ENCODE assay signal across 8 mouse cellular contexts in genomic region chr8:45381963-45382347, GRCm38 (mm10). TPM values are rescaled to one million over a fixed set of nuclear protein-coding genes. Genes with fewer than 3 reads are reported as not detected.
DNase-seq lines count a peak whose midpoint lies in the region; ATAC-seq and TF ChIP-seq lines count a peak whose summit lies in the region.

Gene Fam149a (minus strand): TSS chr8:45382291.

- WGBS in heart, embryonic 10.5 days: 5% methylated on average over 6 of the region's 6 CpGs
- 1% methylated on average over 6 of the region's 6 CpGs for WGBS in neural tube, embryonic 15.5 days

- no peak for TF ChIP-seq POLR2A in embryonic fibroblast, embryonic 13.5 days (IDR thresholded peaks at IDR 0.05; ENCODE audit: low read depth, low read length)

- H3K4me3 ChIP-seq in heart, embryonic 10.5 days: peak within 1 kb of the TSS; percentile 62
- peak within 1 kb of the TSS; percentile 74 for H3K4me3 ChIP-seq in E14TG2a.4 (replicated peaks; ENCODE audit: low read length)
- no peak within 1 kb of the TSS for H3K4me3 ChIP-seq in embryonic fibroblast, embryonic 13.5 days (ENCODE audit: insufficient read depth, low read length)
- H3K4me3 ChIP-seq in neural tube, embryonic 15.5 days (replicated peaks): peak within 1 kb of the TSS; percentile 36

- H3K9ac ChIP-seq in neural tube, embryonic 15.5 days (replicated peaks): peak within 1 kb of the TSS; percentile 14

- no peaks in the 10 kb centered on the region for H3K36me3 ChIP-seq in heart, embryonic 10.5 days
- H3K36me3 ChIP-seq in E14TG2a.4 (ENCODE audit: insufficient read depth, low read length): no peaks in the 10 kb centered on the region
- H3K36me3 ChIP-seq in neural tube, embryonic 15.5 days: no peaks in the 10 kb centered on the region

- ATAC-seq in neural tube, embryonic 15.5 days (ENCODE audit: low FRiP score): peak; percentile 78
- no peak for ATAC-seq in inflammation-experienced regulatory T-cells, adult 6 months

- no peaks in the 10 kb centered on the region for H3K9me3 ChIP-seq in heart, embryonic 10.5 days
- no peaks in the 10 kb centered on the region for H3K9me3 ChIP-seq in E14TG2a.4 (ENCODE audit: low read length)
- no peaks in the 10 kb centered on the region for H3K9me3 ChIP-seq in neural tube, embryonic 15.5 days (replicated peaks)

- DNase-seq in heart, embryonic 10.5 days (ENCODE audit: low spot score): peak; percentile 78
- DNase-seq in heart, postnatal 25 days (ENCODE audit: low spot score): no peak
- peak; percentile 4 to 9 for DNase-seq in left cerebral cortex, postnatal 25 days (ENCODE audit: low spot score in 2 of 2)
- no peak for DNase-seq in right cerebral cortex, postnatal 14 days

- no peak for TF ChIP-seq CTCF in E14TG2a.4 (conservative IDR thresholded peaks at IDR 0.05; ENCODE audit: low read length)
- TF ChIP-seq CTCF in embryonic fibroblast, embryonic 13.5 days (IDR thresholded peaks at IDR 0.05; ENCODE audit: borderline replicate concordance, insufficient read depth, low read length): no peak

- H3K4me2 ChIP-seq in neural tube, embryonic 15.5 days: peak within 1 kb of the TSS; percentile 88

- H3K4me1 ChIP-seq in heart, embryonic 10.5 days: peaks cover 15% of the 10 kb centered on the region
- peaks cover 25% of the 10 kb centered on the region for H3K4me1 ChIP-seq in E14TG2a.4 (replicated peaks; ENCODE audit: low read depth, low read length)
- H3K4me1 ChIP-seq in embryonic fibroblast, embryonic 13.5 days (ENCODE audit: control insufficient read depth, insufficient read depth, low read length): 0 out of 2 replicates have a peak, but pooled peaks cover 2% of the 10 kb centered on the region
- peaks cover 17% of the 10 kb centered on the region for H3K4me1 ChIP-seq in neural tube, embryonic 15.5 days

- H3K27ac ChIP-seq in heart, embryonic 10.5 days: peak within 1 kb of the TSS; percentile 29
- no peak within 1 kb of the TSS for H3K27ac ChIP-seq in embryonic fibroblast, embryonic 13.5 days (ENCODE audit: insufficient read depth, low read length)
- H3K27ac ChIP-seq in neural tube, embryonic 15.5 days (replicated peaks): no peak within 1 kb of the TSS

- H3K27me3 ChIP-seq in heart, embryonic 10.5 days (ENCODE audit: insufficient read depth, poor library complexity, severe bottlenecking): peaks cover 12% of the 10 kb centered on the region
- H3K27me3 ChIP-seq in E14TG2a.4 (ENCODE audit: insufficient read depth, low read length): peaks cover 24% of the 10 kb centered on the region
- H3K27me3 ChIP-seq in neural tube, embryonic 15.5 days (replicated peaks): no peaks in the 10 kb centered on the region

- intact Hi-C loops in heart, postnatal 25 days (cut with DNase I): no loop called here
- intact Hi-C loops in left cerebral cortex, postnatal 25 days (cut with DNase I): no loop called here

RNA-seq across cellular contexts. Expression of gene Fam149a, which starts in this region (rescaled TPM):
- 7.7 and 8.8 TPM in 2 replicates for polyA plus RNA-seq in heart, embryonic 10.5 days (2016; fragmentation: Nextera tagmentation; extraction: Ambion mirVana)
- 1 to 10 TPM; 3.2 to 4.1 TPM for total RNA-seq in heart, postnatal 25 days (2021)
- polyA plus RNA-seq in embryonic fibroblast, embryonic 13.5 days (2011; ENCODE audit: insufficient read length, low read depth, missing spikeins): 27.7 and 30.2 TPM in 2 replicates
- total RNA-seq in left cerebral cortex, postnatal 25 days (2021): 10 to 100 TPM; 21.6 to 23.6 TPM
- polyA plus RNA-seq in neural tube, embryonic 15.5 days (2015; fragmentation: Nextera tagmentation; extraction: Ambion mirVana): 11.7 and 13.3 TPM in 2 replicates
- not detected for polyA plus RNA-seq in inflammation-experienced regulatory T-cells, adult 6 months (2017; shearing (Covaris generic))

Comparison
In these comparisons a context has a peak if more than half of its experiments do, and no peak if none do; other contexts are left out.
1. RNA of gene Fam149a (total RNA-seq): 21.6 to 23.6 TPM in left cerebral cortex, postnatal 25 days; 3.2 to 4.1 TPM in heart, postnatal 25 days; every median in the first group is over 4 times any median in the second.
2. DNase-seq: peak in heart, embryonic 10.5 days (single experiment) and left cerebral cortex, postnatal 25 days (2 of 2); none in heart, postnatal 25 days (single experiment) and right cerebral cortex, postnatal 14 days (single experiment).